Mouse (Mus musculus) cerebellum, postnatal 36 days (tissue): ENCODE results near the gene Shld2.
A peak's percentile ranks its signal among the peaks of the same experiment; 100 is the strongest.

Experiments used
- DNase-seq, 2 experiments: peaks; one replicate each; pipeline ENCODE4 v3.0.0; 2021 to 2022; ENCODE audit warnings: mixed read lengths in 2 of 2

Shld2 gene

GRCm38 (mm10) chr14:34310234-34310965, at the start of gene Shld2, which contains the start of gene Glud1:
Gene Shld2 (minus strand): TSS chr14:34310493.
Gene Glud1 (plus strand): TSS chr14:34310727.
- DNase-seq, result peak; percentile 96 to 98

- no peak for DNase-seq
Measured at GRCm38 (mm10) chr14:34359676-34360244, 49.5 kb upstream of the Shld2 start.

GRCm38 (mm10) chr14:34357671-34358455, 47.6 kb upstream of the Shld2 start:
- no peak for DNase-seq

DNA sequence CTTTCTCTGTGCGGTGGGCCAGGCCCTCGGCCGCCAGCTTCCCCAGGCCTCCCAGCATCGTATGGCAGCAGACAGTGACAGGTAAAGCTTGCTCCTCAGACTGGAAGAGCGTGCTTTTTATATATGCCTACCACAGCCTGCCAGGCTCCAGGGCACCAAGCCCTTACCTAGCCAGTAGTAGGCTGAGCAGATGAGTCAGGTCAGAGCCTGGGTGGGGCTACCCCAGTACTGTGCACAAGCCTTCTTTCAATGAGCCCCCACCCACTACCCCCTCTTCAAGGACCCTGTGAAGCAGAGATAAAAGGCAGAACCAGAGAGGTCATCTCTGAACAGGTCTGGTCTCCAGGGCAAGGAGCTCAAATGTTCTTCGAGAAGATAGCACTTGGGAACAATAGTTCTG, 45.0 kb upstream of the Shld2 start, which contains the start of gene Fam25c:
Gene Fam25c, minus strand, starts transcription at position 133 of the 400 bp plus-strand sequence.
- DNase-seq, result no peak

- DNase-seq, result no peak
Measured at GRCm38 (mm10) chr14:34354456-34354855, 44.2 kb upstream of the Shld2 start.

DNA sequence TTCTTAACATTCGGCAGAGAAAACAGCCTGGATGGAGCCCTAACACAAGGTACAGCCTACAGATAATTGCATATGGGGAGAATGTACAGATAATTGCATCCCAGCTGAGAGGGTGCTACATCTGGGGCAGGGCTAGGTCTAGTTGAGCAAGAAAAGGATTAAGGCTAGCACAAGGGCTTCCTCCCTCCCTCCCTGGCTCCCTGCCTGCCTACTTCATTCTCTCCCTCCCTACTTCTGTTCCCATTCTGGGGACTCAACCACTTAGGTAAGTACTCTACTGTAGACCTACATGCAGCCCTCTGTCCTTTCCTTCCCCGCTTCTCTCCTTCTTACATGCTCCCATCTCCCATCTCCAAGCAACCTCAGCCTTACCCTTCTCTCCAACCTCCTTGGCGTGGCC, 43.0 kb upstream of the Shld2 start:
- no peak for DNase-seq

- DNase-seq, result no peak
Measured at GRCm38 (mm10) chr14:34352523-34352922, 42.2 kb upstream of the Shld2 start.

DNA sequence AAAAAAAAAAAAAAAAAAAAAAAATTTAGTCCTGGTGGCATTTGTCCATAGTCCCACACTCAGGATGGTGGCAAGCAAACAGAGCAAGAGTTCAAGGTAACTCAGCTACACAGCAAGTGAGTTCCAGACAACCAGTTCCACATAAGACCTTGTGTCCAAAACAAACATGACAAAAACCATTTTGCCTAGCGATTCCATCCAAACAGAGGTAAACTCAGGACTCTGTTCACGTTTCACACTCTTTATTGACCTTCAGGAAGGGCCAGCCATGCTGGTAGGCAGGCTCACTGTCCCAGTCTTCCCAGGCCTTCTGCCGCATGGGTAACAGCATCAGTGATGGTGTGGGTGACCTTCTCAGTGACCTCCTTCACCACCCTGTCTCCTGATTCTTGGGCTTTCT, 41.4 kb upstream of the Shld2 start:
- DNase-seq, result no peak

DNA sequence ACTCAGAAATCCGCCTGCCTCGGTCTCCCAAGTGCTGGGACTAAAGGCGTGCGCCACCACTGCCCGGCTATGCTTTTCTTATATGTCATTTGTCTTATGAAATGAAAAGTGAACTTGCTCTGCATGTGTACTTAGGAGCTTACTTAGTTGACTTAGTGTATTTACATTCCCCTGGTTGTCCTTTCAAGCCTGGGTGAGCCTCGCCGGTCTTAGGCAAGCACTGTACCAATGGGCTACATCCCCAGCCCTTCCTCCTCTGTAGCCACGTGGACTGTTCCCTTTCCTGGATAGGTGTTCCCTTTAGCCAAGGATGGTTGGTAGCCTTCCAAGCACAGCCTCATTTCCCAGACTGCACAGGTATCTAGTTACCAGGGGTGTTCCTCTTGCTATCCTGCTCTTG, 38.7 kb upstream of the Shld2 start:
- no peak for DNase-seq

GRCm38 (mm10) chr14:34348301-34348700, 38.0 kb upstream of the Shld2 start:
- no peak for DNase-seq

DNA sequence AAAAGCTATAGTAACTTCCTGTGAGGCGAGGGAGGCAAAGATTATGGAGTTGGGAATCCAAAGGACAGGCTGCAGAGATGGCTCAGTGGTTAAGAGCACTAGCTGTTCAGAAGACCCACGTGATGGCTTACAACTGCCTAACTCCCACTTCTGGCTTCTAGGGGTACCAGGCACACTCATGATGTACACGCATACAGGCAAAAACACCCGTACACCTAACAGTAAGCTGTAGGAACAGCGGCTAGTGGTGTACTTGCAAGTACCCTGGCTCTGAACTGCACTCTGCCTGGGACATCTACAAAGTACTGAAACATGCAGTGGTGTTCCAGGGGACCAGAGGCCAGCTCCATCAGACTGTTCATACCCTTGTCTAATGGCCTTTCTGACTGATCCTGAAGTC, 36.8 kb upstream of the Shld2 start:
- no peak for DNase-seq

DNA sequence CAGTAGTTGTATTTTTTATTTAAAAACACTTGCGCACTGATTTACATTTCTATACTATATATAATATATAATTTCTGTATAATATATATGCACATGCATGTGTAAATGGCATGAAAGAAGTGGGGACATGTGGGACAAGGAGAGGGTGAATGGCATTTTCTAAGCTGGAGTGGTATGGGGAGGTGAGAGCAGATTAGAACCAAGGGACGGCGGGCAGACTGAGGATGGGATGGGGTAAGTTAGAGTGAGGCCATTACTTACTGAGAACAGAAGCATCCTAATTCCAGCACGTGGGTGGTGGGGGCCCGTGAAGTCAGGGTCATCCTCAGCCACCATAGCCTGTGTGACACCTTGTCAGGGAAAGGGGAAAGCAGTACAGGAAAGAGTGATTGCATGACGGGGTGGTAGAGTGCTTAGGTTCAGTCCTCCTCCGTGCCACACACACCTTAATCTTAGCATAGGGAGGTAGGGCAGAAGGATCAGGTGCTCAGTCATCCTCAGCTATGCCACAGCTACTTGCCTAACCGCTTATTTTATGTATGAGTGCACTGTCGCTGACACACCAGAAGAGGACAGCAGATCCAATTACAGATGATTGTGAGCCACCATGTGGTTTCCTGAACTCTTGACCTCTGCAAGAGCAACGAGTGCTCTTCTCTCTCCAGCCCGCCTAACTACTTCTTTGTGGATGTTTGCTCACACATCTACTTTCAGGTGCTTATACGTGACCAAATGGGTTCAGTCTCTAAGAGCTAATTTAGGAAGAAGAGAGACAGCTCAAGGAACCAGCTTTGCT, 35.7 kb upstream of the Shld2 start:
- DNase-seq, result no peak

DNA sequence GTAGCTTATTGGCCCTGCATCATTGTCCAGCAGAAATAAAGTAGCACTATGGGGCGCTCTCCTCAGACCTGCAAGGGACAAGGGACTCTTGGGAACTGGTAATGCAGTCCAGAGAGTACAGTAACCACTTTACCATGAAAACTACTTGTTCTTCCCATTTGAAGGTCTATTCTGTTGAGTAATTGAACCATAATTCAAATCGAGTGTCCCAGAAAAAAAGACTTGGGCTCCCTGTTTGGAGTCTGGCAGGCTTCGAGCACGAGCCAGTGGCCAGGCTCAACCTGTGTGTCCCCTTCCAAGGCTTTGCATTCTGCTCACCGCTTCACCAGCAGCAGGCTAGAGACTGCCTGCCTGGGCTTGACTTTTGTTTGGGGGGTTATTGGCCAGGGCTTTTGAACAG, 34.1 kb upstream of the Shld2 start:
- DNase-seq, result no peak

DNA sequence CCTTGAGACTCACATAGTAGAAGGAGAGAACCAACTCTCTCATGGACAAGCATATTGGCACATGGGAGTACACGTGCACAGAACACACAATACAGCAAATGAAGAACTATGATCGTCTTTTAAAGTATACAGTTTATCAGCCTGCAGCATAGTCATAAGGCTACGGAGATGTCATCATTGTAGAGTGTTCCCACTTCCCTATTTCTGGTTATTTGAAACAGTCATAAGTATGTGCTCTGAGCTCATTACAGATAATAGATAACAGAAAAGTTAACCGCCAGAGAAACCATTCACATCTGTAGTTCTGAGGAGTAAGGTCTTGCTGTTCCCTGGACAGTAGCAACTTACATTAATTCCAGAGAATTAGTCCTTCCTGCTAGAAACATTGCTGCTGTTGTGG, 32.8 kb upstream of the Shld2 start:
- DNase-seq, result no peak

GRCm38 (mm10) chr14:34341993-34342392, 31.7 kb upstream of the Shld2 start:
- no peak for DNase-seq

DNA sequence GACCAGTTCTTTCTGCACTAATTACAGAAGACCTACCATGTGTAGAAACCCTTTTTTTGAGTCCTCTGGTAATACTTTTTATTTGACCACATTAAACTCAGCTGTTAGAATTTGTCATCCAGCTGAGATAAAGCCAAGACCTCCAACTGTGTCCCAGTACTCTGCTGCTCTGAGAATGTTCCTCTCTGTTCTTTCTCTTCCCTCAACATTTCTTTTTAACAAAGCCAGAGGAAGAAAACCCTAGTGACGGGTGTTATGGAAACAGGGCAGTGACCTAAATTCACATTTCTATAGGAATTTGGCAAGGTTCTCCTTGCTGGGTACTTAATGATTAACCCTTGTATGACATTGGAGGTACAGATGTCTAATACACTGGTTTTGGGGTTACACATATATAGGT, 29.2 kb upstream of the Shld2 start:
- DNase-seq, result no peak

DNA sequence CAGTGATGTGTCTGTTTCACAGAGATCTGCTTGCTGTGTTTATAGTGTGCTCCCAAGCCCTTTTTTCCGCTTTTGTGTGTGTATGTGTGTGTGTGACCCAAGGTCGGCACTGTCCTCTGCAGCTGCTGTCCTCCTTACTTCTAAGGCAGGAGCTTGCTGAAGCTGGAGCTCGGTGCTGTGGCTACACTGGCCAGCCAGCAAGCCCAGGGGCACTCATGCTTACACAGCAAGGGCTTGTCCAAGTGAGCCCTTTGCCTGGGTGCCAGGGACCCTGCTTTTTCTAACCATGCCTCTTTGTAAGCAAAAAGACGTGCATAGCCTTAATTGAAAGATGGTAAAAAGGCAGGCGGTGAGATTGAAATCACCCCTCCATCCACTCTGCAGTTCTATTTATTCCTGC, 22.2 kb upstream of the Shld2 start:
- DNase-seq, result peak in 1 of 2 experiments; percentile 18

GRCm38 (mm10) chr14:34331886-34332285, 21.6 kb upstream of the Shld2 start:
- no peak for DNase-seq

- no peak for DNase-seq
Measured at GRCm38 (mm10) chr14:34330657-34331158, 20.4 kb upstream of the Shld2 start.

DNA sequence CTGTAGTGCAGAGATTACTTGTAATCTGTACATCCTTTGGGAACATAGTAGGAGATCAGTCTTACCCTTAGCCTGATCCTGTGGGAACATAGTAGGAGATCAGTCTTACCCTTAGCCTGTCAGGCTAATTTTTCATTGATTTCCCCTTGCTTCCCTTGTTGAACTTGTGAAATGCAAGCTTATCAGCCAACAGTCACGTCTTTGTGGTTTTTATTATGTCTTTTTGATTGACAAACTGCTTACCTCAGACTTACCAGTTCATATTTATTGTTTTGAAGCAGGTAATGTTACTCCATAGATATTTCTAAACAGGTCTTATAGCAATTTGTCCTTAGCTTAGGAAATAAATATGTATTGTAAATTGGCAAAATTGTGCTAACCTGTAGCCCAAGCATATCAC, 17.3 kb upstream of the Shld2 start:
- DNase-seq, result no peak

GRCm38 (mm10) chr14:34326606-34327005, 16.3 kb upstream of the Shld2 start:
- no peak for DNase-seq

DNA sequence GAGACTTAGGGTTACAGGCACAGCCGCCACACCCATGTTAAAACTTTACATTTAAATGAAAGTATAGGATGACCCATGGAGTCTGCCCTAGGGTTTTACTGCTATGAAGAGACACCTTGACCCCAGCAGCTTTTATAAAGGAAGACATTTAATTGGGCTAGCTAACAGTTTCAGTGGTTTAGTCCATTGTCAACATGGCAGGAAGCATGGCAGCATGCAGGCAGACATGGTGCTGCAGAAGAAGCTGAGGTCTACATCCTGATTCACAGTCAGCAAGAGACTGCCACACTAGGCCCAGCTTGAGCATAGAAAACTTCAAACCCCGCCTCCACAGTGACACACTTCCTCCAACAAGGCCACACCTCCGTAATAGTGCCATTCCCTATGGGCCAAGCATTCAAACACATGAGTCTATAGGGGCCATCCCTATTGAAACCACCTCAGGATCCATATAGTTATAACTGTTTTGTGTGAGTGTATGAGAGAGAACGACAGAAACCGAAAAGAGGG, 13.3 kb upstream of the Shld2 start:
- no peak for DNase-seq

DNA sequence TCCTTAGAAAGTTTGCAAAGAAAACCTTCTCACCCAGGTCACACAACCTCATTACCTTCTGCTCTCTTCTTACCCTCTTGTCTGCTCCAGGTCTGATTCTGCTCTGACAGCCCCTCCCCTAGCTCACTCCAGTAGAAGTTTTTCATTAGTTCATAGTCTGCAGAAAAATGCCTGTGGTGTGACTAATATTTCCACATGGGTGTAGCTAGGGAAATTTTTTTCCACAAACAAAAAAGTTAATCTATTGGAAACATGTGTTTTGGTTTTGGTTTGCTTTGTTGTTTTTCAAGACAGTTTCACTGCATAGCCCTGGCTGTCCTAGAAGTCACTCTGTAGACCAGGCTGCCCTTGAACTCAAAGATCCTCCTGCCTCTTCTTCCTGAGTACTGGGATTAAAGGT, 7.8 kb upstream of the Shld2 start:
- no peak for DNase-seq
